Mouse (Mus musculus) bone marrow macrophage, adult 2 months (primary cell): ENCODE measurements around the gene Slc25a10. TPM values are rescaled to one million over a fixed set of nuclear protein-coding genes. Genes with fewer than 3 reads are reported as not detected.

Experiments
- H3K27ac ChIP-seq: 2 replicates; pipeline ENCODE4 v1.5.1; 2012; ENCODE audit warnings: low read depth, low read length; ENCODE audit not compliant: insufficient read depth
- H3K4me1 ChIP-seq: 2 replicates; pipeline ENCODE4 v1.6.1; 2012; ENCODE audit warnings: low read length; ENCODE audit not compliant: control insufficient read depth, insufficient read depth
- H3K4me3 ChIP-seq: 2 replicates; pipeline ENCODE4 v1.5.1; 2012; ENCODE audit warnings: mild to moderate bottlenecking, low read length, moderate library complexity; ENCODE audit not compliant: insufficient read depth
- CTCF ChIP-seq: IDR thresholded peaks from 2 replicates; pipeline ENCODE4 v1.5.1; 2012; ENCODE audit warnings: low read depth, mild to moderate bottlenecking, low read length, moderate library complexity
- POLR2A ChIP-seq: IDR thresholded peaks from 2 replicates; pipeline ENCODE4 v1.6.1; 2012; ENCODE audit warnings: mild to moderate bottlenecking, low read depth, low read length, borderline replicate concordance
- polyA plus RNA-seq: library from polyadenylated mRNA; stranded (reverse); fragments of >200 nt; gene quantifications from 2 replicates; pipeline ENCODE4 v1.2.4, GENCODE M21; 2012; ENCODE audit not compliant: missing spikeins, insufficient read depth, insufficient read length

Slc25a10 gene
- polyA plus RNA-seq, 1 experiment, result 62.9 TPM

GRCm38 (mm10) chr11:120538955-120539284, 47.3 kb downstream of the Slc25a10 start:
- H3K4me1 ChIP-seq, result peaks cover 13% of the 10 kb centered on the region
- TF ChIP-seq POLR2A (no peak), CTCF (no peak)
- H3K4me3 ChIP-seq, result no peak overlapping the region
- H3K27ac ChIP-seq, result 0 out of 2 replicates have a peak overlapping the region, but pooled peaks have one; percentile 21

GRCm38 (mm10) chr11:120539285-120540014, 47.8 kb downstream of the Slc25a10 start:
- Histone ChIP-seq H3K4me3 (no peak overlapping the region), H3K4me1 (peaks cover 13% of the 10 kb centered on the region), H3K27ac (0 out of 2 replicates have a peak overlapping the region, but pooled peaks have one; percentile 21)
- TF ChIP-seq CTCF, result no peak
- no peak for TF ChIP-seq POLR2A

DNA sequence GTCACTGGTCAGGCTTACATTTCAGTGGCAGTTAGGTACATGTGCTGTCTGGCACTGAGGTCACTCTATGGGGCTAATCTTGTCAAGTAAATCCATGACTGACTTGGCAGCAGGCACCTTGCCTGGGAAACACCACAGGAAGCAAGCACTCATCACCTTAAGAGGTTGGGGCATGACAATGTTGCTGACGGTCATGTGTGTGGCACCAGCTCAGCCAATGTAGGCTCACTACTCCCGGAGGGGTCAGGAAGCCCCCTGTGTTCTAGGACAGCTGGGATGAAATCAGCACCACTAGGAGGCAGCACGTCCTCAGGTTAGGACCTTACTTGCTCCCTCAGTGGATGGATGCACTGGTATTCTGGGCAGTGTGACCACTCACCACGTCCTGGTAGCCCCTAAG, 50.3 kb downstream of the Slc25a10 start:
- peak; percentile 29; the same call in 1 of the 2 replicates for TF ChIP-seq CTCF
- no peak for TF ChIP-seq POLR2A
- H3K4me3 ChIP-seq, result no peak overlapping the region
- H3K4me1 ChIP-seq, result peaks cover 13% of the 10 kb centered on the region
- H3K27ac ChIP-seq, result no peak overlapping the region

DNA sequence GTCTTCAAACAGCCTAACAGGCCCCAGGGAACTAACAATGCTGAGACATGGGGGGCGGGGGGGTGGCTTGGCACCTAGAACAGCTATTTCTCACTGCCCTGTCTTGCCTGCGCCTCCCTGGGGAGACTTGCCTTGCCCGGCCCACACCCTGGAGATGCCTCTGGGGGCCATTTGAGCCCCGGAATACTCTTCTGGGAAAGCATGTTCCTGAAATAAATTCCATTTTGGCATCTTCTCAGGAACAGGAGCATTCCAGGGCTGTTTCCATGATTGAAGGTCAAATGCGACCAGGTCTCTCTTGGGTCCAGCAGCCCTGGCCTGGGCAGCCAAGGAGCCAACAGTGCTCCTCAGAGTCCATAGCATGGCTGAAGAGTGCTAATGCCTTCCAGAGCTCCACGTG, 50.7 kb downstream of the Slc25a10 start:
- TF ChIP-seq POLR2A (no peak), CTCF (no peak)
- H3K4me1 ChIP-seq, result peaks cover 16% of the 10 kb centered on the region
- H3K4me3 ChIP-seq, result no peak overlapping the region
- no peak overlapping the region for H3K27ac ChIP-seq

DNA sequence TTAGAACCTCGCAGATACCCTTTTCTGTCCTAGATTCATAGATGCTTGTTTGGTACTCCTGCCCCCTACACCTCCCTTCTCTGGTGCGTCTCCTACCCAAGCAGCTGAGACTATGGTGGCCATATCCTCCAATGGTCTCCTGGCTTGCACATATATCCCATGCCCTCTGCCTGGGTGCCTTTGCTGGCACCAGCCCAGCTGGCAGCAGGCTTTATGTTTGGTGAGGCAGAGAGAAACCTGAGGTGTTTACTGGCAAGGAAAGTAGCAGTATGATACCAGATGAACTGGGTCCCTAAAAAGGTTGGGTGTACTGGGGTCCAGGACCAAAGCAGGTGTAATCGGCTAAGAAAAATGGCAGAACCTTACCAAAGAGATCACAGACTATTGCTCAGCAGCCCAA, 54.3 kb downstream of the Slc25a10 start:
- H3K27ac ChIP-seq, result no peak overlapping the region
- TF ChIP-seq POLR2A (no peak), CTCF (no peak)
- peaks cover 20% of the 10 kb centered on the region for H3K4me1 ChIP-seq
- H3K4me3 ChIP-seq, result no peak overlapping the region

DNA sequence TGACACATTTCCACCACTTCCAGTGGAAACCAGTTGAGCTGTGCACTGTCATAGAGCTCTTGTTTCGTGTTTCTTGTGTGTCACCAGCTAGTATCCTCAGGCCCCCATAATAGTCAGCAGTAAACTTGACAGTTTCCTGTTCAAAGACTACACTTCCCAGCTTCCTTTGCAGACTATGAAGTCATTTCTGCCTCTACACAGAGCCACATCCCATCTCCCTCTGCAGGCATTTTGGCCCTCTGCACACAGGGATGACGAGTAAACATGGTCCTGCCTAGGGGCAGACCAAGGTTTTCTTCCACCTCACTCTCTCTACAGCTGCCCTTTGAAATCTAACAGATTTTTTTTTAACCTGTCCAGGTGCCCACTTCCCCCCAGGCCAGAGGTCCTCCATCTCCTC, 55.8 kb downstream of the Slc25a10 start:
- H3K4me3 ChIP-seq, result no peak overlapping the region
- H3K27ac ChIP-seq, result no peak overlapping the region
- TF ChIP-seq POLR2A, result no peak
- TF ChIP-seq CTCF, result no peak
- H3K4me1 ChIP-seq, result peaks cover 20% of the 10 kb centered on the region

- TF ChIP-seq CTCF, result no peak
- no peak for TF ChIP-seq POLR2A
- Histone ChIP-seq H3K4me3 (peak overlapping the region; percentile 75), H3K4me1 (peaks cover 20% of the 10 kb centered on the region), H3K27ac (peak overlapping the region; percentile 80)
Observed at GRCm38 (mm10) chr11:120548214-120548613, 56.6 kb downstream of the Slc25a10 start.

GRCm38 (mm10) chr11:120548786-120549167, 57.1 kb downstream of the Slc25a10 start:
- Histone ChIP-seq H3K4me1 (peaks cover 20% of the 10 kb centered on the region), H3K4me3 (peak overlapping the region; percentile 75), H3K27ac (peak overlapping the region; percentile 80)
- TF ChIP-seq CTCF (no peak), POLR2A (no peak)

Other genes starting within 250 kb of the Slc25a10 start
- 2,086 and 2,131 TPM in 2 replicates for gene Actg1, start 143.3 kb upstream of the Slc25a10 start, polyA plus RNA-seq
- gene Fscn2, start 130.3 kb upstream of the Slc25a10 start, polyA plus RNA-seq, result not detected in 2 replicates
- 10.4 and 13.1 TPM in 2 replicates for gene Faap100, start 113.1 kb upstream of the Slc25a10 start, polyA plus RNA-seq
- 45.6 and 46.6 TPM in 2 replicates for gene Nploc4, start 54.1 kb upstream of the Slc25a10 start, polyA plus RNA-seq
- 0.32 TPM in 1 of 2 replicates, not detected in the other for gene Tspan10, start 49.2 kb upstream of the Slc25a10 start, polyA plus RNA-seq
- gene Pde6g, start 38.3 kb upstream of the Slc25a10 start, polyA plus RNA-seq, result 0.49 and 0.62 TPM in 2 replicates
- gene Oxld1, start 33.8 kb upstream of the Slc25a10 start, polyA plus RNA-seq, result 11.4 and 15.4 TPM in 2 replicates
- gene Ccdc137, start 33.7 kb upstream of the Slc25a10 start, polyA plus RNA-seq, result 9.9 and 16.6 TPM in 2 replicates
- 13.0 and 13.6 TPM in 2 replicates for gene Arl16, start 24.2 kb upstream of the Slc25a10 start, polyA plus RNA-seq
- gene Mrpl12, start 7.2 kb upstream of the Slc25a10 start, polyA plus RNA-seq, result 43.3 and 46.7 TPM in 2 replicates
- gene Gcgr, start 38.9 kb downstream of the Slc25a10 start, polyA plus RNA-seq, result not detected in 2 replicates
- gene Mcrip1, start 57.9 kb downstream of the Slc25a10 start, polyA plus RNA-seq, result 63.5 and 64.0 TPM in 2 replicates
- gene Ppp1r27, start 59.3 kb downstream of the Slc25a10 start, polyA plus RNA-seq, result not detected in 2 replicates
- gene P4hb, start 81.4 kb downstream of the Slc25a10 start, polyA plus RNA-seq, result 292 and 334 TPM in 2 replicates
- 628 and 760 TPM in 2 replicates for gene Arhgdia, start 89.8 kb downstream of the Slc25a10 start, polyA plus RNA-seq
- 97.5 and 121 TPM in 2 replicates for gene Alyref, start 106.5 kb downstream of the Slc25a10 start, polyA plus RNA-seq
- gene Anapc11, start 106.6 kb downstream of the Slc25a10 start, polyA plus RNA-seq, result 127 and 128 TPM in 2 replicates
- 1.4 TPM in 1 of 2 replicates, not detected in the other for gene Npb, start 116.6 kb downstream of the Slc25a10 start, polyA plus RNA-seq
- gene Pcyt2, start 126.1 kb downstream of the Slc25a10 start, polyA plus RNA-seq, result 52.4 and 64.5 TPM in 2 replicates
- 78.5 and 91.5 TPM in 2 replicates for gene Sirt7, start 133.4 kb downstream of the Slc25a10 start, polyA plus RNA-seq
- 76.0 and 77.5 TPM in 2 replicates for gene Mafg, start 141.8 kb downstream of the Slc25a10 start, polyA plus RNA-seq
- 0.61 and 0.78 TPM in 2 replicates for gene Pycr1, start 151.9 kb downstream of the Slc25a10 start, polyA plus RNA-seq
- not detected in 2 replicates for gene Myadml2, start 156.3 kb downstream of the Slc25a10 start, polyA plus RNA-seq
- not detected in 2 replicates for gene Notum, start 169.3 kb downstream of the Slc25a10 start, polyA plus RNA-seq
- 42.8 and 50.5 TPM in 2 replicates for gene Aspscr1, start 181.1 kb downstream of the Slc25a10 start, polyA plus RNA-seq
- gene Cenpx, start 221.9 kb downstream of the Slc25a10 start, polyA plus RNA-seq, result 109 and 110 TPM in 2 replicates
- 34.3 and 46.1 TPM in 2 replicates for gene Lrrc45, start 222.1 kb downstream of the Slc25a10 start, polyA plus RNA-seq
- gene Rac3, start 229.6 kb downstream of the Slc25a10 start, polyA plus RNA-seq, result 14.3 and 18.1 TPM in 2 replicates
- gene Dcxr, start 235.4 kb downstream of the Slc25a10 start, polyA plus RNA-seq, result 65.0 and 65.6 TPM in 2 replicates
- gene Cbr2, start 240.3 kb downstream of the Slc25a10 start, polyA plus RNA-seq, result 57.0 and 81.4 TPM in 2 replicates